Mouse (Mus musculus): ENCODE measurements around the gene Slc12a9. TPM values are rescaled to one million over a fixed set of nuclear protein-coding genes. Genes with fewer than 3 reads are reported as not detected.
A peak's percentile ranks its signal among the peaks of the same experiment; 100 is the strongest.

The Slc12a9 gene
- total RNA-seq, 2 experiments from 2014 or later: 8.2 to 10.3 TPM

DNA sequence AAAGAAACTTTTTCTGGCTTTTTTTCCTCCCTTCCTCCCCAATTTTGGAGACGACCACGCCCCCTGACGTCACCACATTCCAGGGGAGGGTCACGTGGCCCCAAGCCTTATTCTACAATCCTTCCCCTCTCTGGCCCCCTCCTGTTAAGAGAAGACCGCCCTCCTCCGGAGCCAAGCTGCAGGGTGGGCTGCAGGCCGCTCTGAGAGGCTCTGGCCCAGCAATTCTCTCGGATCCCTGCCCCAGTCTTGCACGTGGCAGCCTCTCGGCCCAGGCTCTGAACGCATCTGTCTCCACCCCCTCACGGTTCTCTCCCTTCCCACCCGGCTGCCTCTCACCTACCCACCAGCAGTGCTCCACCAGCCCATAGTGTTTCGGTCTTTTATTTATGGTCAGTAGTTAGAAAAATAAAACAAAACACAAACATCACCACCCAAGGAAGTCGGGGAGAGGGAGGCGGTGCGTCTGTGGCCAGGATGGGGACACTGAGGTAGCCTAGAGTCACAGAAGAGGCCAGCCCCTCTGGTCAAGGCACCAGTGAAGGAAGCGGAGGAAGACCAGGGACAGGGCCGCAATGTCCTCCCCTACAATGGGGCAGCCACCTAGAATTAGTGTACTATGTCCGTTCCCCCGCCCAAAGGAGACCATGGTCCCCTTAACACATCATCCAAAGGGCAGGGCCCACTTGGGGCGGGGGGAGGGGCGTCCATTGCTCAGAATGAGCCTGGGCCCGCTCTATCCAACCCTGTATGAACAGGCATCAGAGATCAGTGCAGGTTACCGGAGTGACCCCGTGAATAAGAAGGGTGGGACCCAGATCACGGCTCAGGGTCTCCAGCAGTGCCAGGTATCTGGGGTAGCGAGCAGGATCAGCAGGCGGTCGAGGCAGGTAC is 19.0 kb downstream of the Slc12a9 start, which contains the start of gene Trip6:
Gene Trip6 (minus strand): TSS at position 212 of the 891 bp plus-strand sequence.
- peak; percentile 90 to 94 for DNase-seq (ENCODE audit: low spot score in 2 of 2)

GRCm38 (mm10) chr5:137313466-137314192 is 19.8 kb downstream of the Slc12a9 start:
- DNase-seq (ENCODE audit: low spot score in 2 of 2): peak in 1 of 2 experiments; percentile 38

DNA sequence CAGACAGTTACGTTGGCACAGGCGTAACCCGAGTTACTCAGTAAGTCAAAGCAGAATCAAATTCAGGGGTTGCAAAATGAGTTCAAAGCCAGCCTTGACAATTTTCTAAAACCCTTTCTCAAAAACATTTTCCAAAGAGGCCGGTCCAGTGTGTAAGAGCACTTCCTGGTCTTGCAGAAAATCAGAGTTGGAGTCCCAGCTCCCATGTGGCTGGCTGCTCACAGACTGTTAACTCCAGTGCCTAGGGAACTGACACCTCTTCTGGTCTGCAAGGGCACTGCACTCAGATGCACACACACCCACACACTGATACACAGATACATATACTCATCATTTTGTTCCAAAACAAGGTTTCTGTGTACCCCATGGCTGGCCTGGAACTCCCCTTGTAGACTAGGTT is 25.0 kb downstream of the Slc12a9 start:
- no peak for DNase-seq (ENCODE audit: low spot score in 2 of 2)

DNA sequence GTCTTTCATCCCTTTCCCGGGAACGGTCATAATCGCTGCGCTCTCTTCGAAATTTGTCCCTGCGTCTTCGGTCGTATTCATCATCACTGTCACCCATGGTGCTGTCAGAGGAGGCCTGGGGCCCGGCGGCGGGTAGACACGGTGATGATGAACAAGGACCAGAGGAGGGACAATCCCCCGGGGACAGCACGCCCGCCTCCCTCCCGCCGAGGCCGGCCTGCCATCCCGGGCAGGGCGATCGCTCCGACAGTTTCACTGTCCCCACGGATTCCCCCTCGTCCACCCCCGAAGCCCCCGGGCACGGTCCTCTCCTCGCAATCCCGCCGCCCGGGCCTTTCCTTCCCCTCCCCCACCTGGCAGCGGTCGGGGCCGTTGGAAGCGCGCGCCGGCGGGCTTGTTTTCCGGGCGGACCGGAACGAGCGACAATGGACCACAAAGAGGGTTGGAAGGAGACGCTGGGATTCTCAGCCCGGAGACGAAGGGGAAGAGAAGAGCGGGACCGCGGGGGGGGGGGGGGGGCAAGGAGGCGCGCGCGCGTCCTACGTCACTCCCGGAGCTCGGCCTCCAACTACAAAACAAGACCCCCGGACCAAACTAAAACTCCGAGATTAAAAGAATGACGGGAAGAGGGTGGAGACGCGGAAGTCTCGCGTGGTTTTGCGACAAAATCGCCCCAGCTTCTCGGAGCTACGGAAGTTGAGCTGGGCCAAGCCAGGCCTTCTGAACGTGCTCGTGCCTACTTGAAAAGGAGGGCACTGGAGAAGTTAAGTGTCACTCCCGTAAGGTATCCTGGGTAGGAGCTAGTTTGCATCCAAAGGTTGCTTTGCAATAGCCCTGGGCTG is 26.1 kb downstream of the Slc12a9 start, which contains the start of gene Srrt:
Gene Srrt (minus strand): TSS at position 604 of the 842 bp plus-strand sequence.
- peak; percentile 75 to 89 for DNase-seq (ENCODE audit: low spot score in 2 of 2)

DNA sequence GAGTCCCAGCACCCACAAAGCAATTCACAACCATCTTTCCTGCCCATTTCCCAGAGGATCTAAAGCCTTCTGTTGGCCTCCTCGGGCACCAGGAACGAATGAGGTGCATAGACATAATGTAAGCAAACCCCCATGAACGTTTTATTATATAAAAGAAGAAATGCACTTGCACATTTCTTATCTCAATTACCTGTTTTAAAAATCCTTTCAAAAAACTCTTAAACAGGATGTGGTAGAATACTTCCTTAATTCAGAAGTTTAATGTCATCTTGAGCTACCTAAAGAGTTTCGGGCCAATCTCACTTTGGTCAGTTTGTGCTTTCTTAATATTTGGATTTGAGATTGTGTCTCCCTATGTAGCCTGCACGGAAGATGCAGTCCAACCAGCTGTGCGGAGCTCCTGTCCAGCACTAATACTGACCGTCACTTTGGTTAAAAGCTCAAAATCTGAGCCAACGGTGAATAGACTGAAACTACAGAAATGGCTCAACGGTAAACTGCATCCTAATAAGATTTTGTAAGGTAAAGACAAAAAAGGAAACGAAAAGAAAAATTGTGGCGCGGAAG is 26.9 kb downstream of the Slc12a9 start:
- DNase-seq (ENCODE audit: low spot score in 2 of 2): no peak

- DNase-seq (ENCODE audit: low spot score in 2 of 2): no peak
Observed at GRCm38 (mm10) chr5:137305822-137306221, 27.6 kb downstream of the Slc12a9 start.

- DNase-seq (ENCODE audit: low spot score in 2 of 2): no peak
Observed at GRCm38 (mm10) chr5:137304816-137305215, 28.6 kb downstream of the Slc12a9 start.

DNA sequence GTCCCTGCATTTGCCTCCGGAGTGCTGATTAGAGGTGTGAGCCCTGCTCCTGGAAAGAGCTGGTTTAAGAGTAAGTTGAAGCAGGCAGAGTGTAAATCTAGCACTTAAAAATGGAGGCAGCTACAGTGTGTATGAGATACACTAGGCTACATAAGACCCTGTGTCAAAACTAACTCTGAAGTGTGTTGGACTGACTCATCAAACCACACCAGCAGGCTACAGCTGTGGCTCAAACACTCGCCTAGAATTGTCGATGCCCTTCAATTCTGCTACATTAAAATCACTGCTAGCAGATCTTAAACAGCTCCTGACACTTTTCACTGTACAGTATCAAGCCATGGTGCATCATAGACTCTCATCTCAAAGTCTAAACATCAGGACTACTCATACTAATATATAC is 29.2 kb downstream of the Slc12a9 start:
- DNase-seq (ENCODE audit: low spot score in 2 of 2): no peak

DNA sequence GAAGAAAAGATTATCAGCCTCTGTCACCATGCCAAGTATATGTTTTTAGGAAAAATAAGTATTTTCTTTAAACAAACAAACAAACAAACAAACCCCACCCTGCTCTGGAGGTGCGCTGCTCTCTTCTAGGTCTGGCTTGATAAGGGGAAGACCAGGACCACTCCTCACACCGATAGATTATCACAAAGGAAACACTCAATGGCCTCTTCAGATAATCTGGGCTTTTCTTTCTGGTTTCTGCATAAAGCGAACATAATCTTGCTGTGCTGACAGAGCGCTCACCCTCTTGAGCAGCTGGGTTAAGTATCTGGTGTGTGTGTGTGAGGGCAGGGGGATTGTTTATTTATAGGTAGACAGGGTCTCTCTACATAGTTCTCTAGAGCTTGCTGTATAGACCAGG is 29.8 kb downstream of the Slc12a9 start:
- DNase-seq (ENCODE audit: low spot score in 2 of 2): no peak

DNA sequence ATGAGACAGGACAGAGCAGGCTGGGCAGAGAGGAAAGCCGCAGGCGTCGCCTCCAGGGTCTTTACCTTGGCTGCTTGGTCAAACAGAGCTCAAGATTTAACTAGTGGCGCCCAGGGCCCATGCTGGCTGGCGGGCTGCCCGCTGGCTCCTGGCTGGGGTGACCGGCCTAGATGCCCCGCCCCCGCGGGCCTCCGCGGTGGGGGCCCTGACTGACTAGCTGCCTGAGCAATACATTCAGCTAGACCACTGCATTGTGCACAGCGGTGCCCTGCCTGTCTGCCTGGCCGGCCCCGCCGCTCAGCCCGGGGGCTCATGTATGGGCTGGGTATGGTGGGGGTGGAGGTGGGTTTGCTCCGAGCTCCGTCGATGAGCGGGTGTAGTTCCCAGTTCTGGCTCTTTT is 32.1 kb downstream of the Slc12a9 start:
- DNase-seq (ENCODE audit: low spot score in 2 of 2): no peak

GRCm38 (mm10) chr5:137299240-137299639 is 34.2 kb downstream of the Slc12a9 start:
- DNase-seq (ENCODE audit: low spot score in 2 of 2): no peak

GRCm38 (mm10) chr5:137297126-137297525 is 36.3 kb downstream of the Slc12a9 start:
- DNase-seq (ENCODE audit: low spot score in 2 of 2): no peak

- DNase-seq (ENCODE audit: low spot score in 2 of 2): no peak
Observed at GRCm38 (mm10) chr5:137295712-137296111, 37.7 kb downstream of the Slc12a9 start.

- no peak for DNase-seq (ENCODE audit: low spot score in 2 of 2)
Observed at GRCm38 (mm10) chr5:137295296-137295695, 38.1 kb downstream of the Slc12a9 start.

DNA sequence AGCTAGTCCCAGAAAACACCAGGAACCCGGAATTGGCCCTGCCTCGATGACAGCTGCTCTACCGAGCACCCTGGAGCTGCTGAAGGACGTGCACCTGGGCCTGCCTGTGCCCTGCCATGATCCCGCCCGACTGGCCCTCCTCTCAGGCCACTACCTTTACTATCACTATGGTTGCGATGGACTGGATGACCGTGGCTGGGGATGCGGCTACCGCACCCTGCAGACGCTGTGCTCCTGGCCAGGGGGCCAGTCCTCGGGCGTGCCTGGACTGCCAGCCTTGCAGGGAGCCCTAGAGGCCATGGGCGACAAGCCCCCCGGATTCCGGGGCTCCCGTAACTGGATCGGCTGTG is 38.7 kb downstream of the Slc12a9 start:
- no peak for DNase-seq (ENCODE audit: low spot score in 2 of 2)

DNA sequence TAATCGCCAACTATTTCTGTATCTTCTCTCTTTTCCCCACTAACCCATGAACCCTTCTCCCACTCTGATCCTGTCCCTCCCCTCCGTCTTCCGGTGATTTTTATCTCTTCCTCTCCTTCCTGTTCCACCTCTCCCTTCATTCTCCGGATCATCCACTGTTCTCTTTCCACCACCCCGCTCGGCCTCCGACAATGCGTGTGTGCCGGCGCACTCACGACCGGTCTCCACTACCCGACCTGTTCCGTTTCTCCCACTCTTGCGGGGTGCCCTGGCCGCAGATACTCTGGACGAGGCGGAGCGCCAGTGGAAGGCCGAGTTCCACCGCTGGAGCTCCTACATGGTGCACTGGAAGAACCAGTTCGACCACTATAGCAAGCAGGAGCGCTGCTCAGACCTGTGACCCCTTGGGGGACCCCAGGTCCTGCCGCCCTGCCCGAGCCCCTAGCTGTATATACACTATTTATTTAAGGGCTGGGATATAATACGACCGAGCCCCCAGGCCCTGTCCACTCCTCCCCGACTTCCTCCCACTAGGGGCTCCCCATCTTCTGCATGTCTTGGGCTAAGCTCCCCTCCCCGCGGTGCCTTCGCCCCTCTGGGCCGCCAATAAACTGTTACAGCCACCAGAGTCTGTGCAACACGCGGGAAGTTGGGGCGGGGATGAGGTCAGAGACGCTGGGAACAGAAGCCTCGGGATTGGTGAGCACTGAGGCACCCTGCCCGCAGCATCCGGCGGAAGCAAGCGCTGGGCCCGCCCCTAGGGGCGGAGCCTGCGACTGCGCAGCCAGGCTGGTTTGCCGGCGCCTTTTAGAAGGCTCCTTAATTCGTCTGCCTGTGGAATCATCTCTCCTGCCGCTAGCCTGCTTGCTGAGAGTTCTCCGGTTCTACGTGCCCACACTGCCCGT is 39.3 kb downstream of the Slc12a9 start, which contains the start of gene Ufsp1:
Gene Ufsp1 (plus strand): TSS at position 791 of the 905 bp plus-strand sequence.
- DNase-seq (ENCODE audit: low spot score in 2 of 2): peak; percentile 88 to 96

GRCm38 (mm10) chr5:137293282-137293681 is 40.1 kb downstream of the Slc12a9 start:
- peak in 1 of 2 experiments; percentile 64 for DNase-seq (ENCODE audit: low spot score in 2 of 2)

DNA sequence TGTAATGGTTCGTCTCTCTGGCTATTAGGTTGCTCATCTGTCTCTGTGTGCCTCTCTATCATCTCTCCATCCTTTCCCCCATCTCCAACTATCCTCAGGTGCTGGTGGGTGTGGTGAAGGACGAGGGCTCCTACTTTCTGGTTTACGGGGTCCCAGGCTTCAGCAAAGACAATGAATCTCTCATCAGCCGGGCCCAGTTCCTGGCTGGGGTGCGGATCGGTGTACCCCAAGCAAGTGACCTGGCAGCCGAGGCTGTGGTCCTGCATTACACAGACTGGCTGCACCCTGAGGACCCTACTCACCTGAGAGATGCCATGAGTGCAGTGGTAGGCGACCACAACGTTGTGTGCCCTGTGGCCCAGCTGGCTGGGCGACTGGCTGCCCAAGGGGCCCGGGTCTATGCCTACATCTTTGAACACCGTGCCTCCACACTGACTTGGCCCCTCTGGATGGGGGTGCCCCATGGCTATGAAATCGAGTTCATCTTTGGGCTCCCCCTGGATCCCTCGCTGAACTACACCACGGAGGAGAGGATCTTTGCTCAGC is 41.9 kb downstream of the Slc12a9 start:
- no peak for DNase-seq (ENCODE audit: low spot score in 2 of 2)

DNA sequence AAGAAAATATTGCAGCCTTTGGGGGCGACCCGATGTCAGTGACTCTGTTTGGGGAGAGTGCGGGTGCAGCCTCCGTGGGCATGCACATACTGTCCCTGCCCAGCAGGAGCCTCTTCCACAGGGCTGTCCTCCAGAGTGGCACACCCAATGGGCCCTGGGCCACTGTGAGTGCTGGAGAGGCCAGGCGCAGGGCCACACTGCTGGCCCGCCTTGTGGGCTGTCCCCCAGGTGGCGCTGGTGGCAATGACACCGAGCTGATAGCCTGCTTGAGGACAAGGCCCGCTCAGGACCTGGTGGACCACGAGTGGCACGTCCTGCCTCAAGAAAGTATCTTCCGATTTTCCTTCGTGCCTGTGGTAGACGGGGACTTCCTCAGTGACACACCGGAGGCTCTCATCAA is 42.7 kb downstream of the Slc12a9 start:
- DNase-seq (ENCODE audit: low spot score in 2 of 2): peak in 1 of 2 experiments; percentile 63

Measured in gastrocnemius, postnatal 4 days (tissue).